Mouse (Mus musculus): ENCODE measurements around the gene Stk32c.

- TF ChIP-seq CTCF (conservative IDR thresholded peaks at IDR 0.05; ENCODE audit: low read length) (no peak), NANOG (IDR thresholded peaks at IDR 0.05; ENCODE audit: borderline replicate concordance, low read length) (no peak), POU5F1 (IDR thresholded peaks at IDR 0.05; ENCODE audit: borderline replicate concordance, low read length) (no peak)
These were observed 112.5 kb downstream of the Stk32c start for GRCm38 (mm10) chr7:139100531-139101095.
